Mouse (Mus musculus): ENCODE measurements around the gene Sec13. TPM values are rescaled to one million over a fixed set of nuclear protein-coding genes. Genes with fewer than 3 reads are reported as not detected.

The Sec13 gene
- total RNA-seq (2014; rRNA removed) (98.7 and 108 TPM in 2 replicates), polyA plus RNA-seq (2012; rRNA removed) (86.2 and 88.2 TPM in 2 replicates)

GRCm38 (mm10) chr6:113740236-113741217 is at the start of gene Sec13:
TSS of gene Sec13 (minus strand) at chr6:113740743.
- Histone ChIP-seq H3K79me2 (ENCODE audit: control insufficient read depth, insufficient read depth, low read length) (peaks cover 16% of the 10 kb centered on the region; the same call in 1 of the 2 replicates), H3K4me3 (ENCODE audit: insufficient read depth, low read depth, low read length) (peak within 1 kb of the TSS; percentile 76), H3K9ac (ENCODE audit: low read depth, low read length) (peak within 1 kb of the TSS; percentile 89), H3K4me1 (ENCODE audit: control insufficient read depth, insufficient read depth, low read length) (no peaks in the 10 kb centered on the region; the same call in 1 of the 2 replicates), H3K36me3 (ENCODE audit: control insufficient read depth, insufficient read depth, low read length) (peaks cover 6% of the 10 kb centered on the region), H3K27ac (replicated peaks; ENCODE audit: insufficient read depth, low read depth, low read length) (peak within 1 kb of the TSS; percentile 73), H3K27me3 (ENCODE audit: control insufficient read depth, insufficient read depth, low read length) (no peaks in the 10 kb centered on the region)
- peak; percentile 81 for DNase-seq (ENCODE audit: extremely low read depth, low read depth, low spot score)
- WGBS, result 7% methylated on average over 41 of the region's 41 CpGs
- TF ChIP-seq CTCF (IDR thresholded peaks at IDR 0.05; ENCODE audit: low read depth, low read length) (no peak), POLR2A (IDR thresholded peaks at IDR 0.05; ENCODE audit: extremely low read depth, insufficient read depth, low read length) (peak; percentile 60; the same call in 1 of the 2 replicates)

- Histone ChIP-seq H3K4me3 (ENCODE audit: insufficient read depth, low read depth, low read length) (no peak overlapping the region), H3K27ac (replicated peaks; ENCODE audit: insufficient read depth, low read depth, low read length) (no peak overlapping the region), H3K36me3 (ENCODE audit: control insufficient read depth, insufficient read depth, low read length) (no peaks in the 10 kb centered on the region), H3K27me3 (ENCODE audit: control insufficient read depth, insufficient read depth, low read length) (no peaks in the 10 kb centered on the region), H3K9ac (ENCODE audit: low read depth, low read length) (no peak overlapping the region), H3K4me1 (ENCODE audit: control insufficient read depth, insufficient read depth, low read length) (peaks cover 2% of the 10 kb centered on the region; the same call in 1 of the 2 replicates), H3K79me2 (ENCODE audit: control insufficient read depth, insufficient read depth, low read length) (no peaks in the 10 kb centered on the region)
- 71% methylated on average over 6 of the region's 6 CpGs for WGBS
- DNase-seq (ENCODE audit: extremely low read depth, low read depth, low spot score), result no peak
- TF ChIP-seq CTCF (IDR thresholded peaks at IDR 0.05; ENCODE audit: low read depth, low read length) (no peak), POLR2A (IDR thresholded peaks at IDR 0.05; ENCODE audit: extremely low read depth, insufficient read depth, low read length) (no peak)
These were observed 47.0 kb upstream of the Sec13 start for GRCm38 (mm10) chr6:113787459-113787968.

DNA sequence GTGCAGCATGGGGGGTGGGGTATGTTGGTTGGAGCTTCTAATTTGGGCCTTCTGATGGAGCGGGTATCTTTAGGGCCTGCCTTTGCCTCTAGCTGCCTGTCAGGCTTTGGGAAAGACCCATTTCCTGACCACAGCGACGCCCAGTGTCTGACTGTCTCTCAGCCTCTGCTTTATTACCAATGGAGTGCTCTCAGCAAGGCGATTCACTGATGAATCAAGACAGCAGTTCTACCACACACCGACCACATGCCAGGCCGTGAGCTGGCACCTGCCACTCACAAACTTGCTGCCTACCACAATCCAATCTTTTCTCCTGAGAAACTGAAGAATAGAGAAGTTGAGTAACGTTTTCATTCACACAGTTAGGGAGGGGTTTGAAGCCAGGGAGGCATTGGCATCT is 45.1 kb upstream of the Sec13 start:
- 88% methylated on average over 7 of the region's 7 CpGs for WGBS
- Histone ChIP-seq H3K9ac (ENCODE audit: low read depth, low read length) (no peak overlapping the region), H3K4me1 (ENCODE audit: control insufficient read depth, insufficient read depth, low read length) (no peaks in the 10 kb centered on the region), H3K27ac (replicated peaks; ENCODE audit: insufficient read depth, low read depth, low read length) (no peak overlapping the region), H3K36me3 (ENCODE audit: control insufficient read depth, insufficient read depth, low read length) (no peaks in the 10 kb centered on the region), H3K79me2 (ENCODE audit: control insufficient read depth, insufficient read depth, low read length) (no peaks in the 10 kb centered on the region), H3K4me3 (ENCODE audit: insufficient read depth, low read depth, low read length) (no peak overlapping the region), H3K27me3 (ENCODE audit: control insufficient read depth, insufficient read depth, low read length) (no peaks in the 10 kb centered on the region)
- no peak for DNase-seq (ENCODE audit: extremely low read depth, low read depth, low spot score)
- TF ChIP-seq CTCF (IDR thresholded peaks at IDR 0.05; ENCODE audit: low read depth, low read length) (no peak), POLR2A (IDR thresholded peaks at IDR 0.05; ENCODE audit: extremely low read depth, insufficient read depth, low read length) (no peak)

DNA sequence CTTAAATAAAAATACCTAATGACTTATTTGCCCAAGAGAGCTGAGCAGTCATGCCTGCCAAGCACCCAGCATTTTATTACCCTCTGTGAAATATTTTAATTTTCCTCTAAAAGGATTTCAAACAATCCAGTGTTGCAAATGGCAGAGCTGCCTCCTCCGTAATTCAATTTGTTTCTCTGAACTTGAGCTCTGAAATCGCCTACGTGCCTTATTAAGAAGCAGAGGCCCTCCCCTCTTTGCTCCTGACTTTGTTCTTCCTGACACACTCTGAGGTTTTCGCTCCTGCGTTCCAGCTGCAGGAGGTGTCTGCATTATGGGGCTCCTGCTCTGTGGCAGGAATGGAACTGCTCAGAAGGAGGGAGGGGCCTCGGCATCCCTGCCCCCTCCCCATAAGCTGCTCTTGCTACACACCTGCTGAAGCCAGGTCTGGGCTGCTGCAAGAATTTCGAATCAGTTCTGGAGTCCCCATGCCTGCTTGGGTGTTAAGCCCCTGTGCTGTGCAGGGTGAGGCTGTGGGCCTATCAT is 37.7 kb upstream of the Sec13 start:
- Histone ChIP-seq H3K36me3 (ENCODE audit: control insufficient read depth, insufficient read depth, low read length) (no peaks in the 10 kb centered on the region), H3K4me3 (ENCODE audit: insufficient read depth, low read depth, low read length) (no peak overlapping the region), H3K79me2 (ENCODE audit: control insufficient read depth, insufficient read depth, low read length) (no peaks in the 10 kb centered on the region), H3K9ac (ENCODE audit: low read depth, low read length) (no peak overlapping the region), H3K27me3 (ENCODE audit: control insufficient read depth, insufficient read depth, low read length) (no peaks in the 10 kb centered on the region), H3K27ac (replicated peaks; ENCODE audit: insufficient read depth, low read depth, low read length) (no peak overlapping the region), H3K4me1 (ENCODE audit: control insufficient read depth, insufficient read depth, low read length) (no peaks in the 10 kb centered on the region)
- WGBS, result 80% methylated on average over 7 of the region's 7 CpGs
- TF ChIP-seq CTCF (IDR thresholded peaks at IDR 0.05; ENCODE audit: low read depth, low read length), result no peak
- TF ChIP-seq POLR2A (IDR thresholded peaks at IDR 0.05; ENCODE audit: extremely low read depth, insufficient read depth, low read length), result no peak
- DNase-seq (ENCODE audit: extremely low read depth, low read depth, low spot score), result no peak

GRCm38 (mm10) chr6:113768804-113769203 is 28.3 kb upstream of the Sec13 start:
- Histone ChIP-seq H3K79me2 (ENCODE audit: control insufficient read depth, insufficient read depth, low read length) (no peaks in the 10 kb centered on the region), H3K4me3 (ENCODE audit: insufficient read depth, low read depth, low read length) (no peak overlapping the region), H3K27me3 (ENCODE audit: control insufficient read depth, insufficient read depth, low read length) (no peaks in the 10 kb centered on the region), H3K4me1 (ENCODE audit: control insufficient read depth, insufficient read depth, low read length) (no peaks in the 10 kb centered on the region), H3K9ac (ENCODE audit: low read depth, low read length) (no peak overlapping the region), H3K36me3 (ENCODE audit: control insufficient read depth, insufficient read depth, low read length) (no peaks in the 10 kb centered on the region), H3K27ac (replicated peaks; ENCODE audit: insufficient read depth, low read depth, low read length) (no peak overlapping the region)
- 85% methylated on average over 11 of the region's 11 CpGs for WGBS
- TF ChIP-seq POLR2A (IDR thresholded peaks at IDR 0.05; ENCODE audit: extremely low read depth, insufficient read depth, low read length) (no peak), CTCF (IDR thresholded peaks at IDR 0.05; ENCODE audit: low read depth, low read length) (no peak)
- DNase-seq (ENCODE audit: extremely low read depth, low read depth, low spot score), result no peak

All from liver, adult 2 months (tissue).